In the genomic region with DNA sequence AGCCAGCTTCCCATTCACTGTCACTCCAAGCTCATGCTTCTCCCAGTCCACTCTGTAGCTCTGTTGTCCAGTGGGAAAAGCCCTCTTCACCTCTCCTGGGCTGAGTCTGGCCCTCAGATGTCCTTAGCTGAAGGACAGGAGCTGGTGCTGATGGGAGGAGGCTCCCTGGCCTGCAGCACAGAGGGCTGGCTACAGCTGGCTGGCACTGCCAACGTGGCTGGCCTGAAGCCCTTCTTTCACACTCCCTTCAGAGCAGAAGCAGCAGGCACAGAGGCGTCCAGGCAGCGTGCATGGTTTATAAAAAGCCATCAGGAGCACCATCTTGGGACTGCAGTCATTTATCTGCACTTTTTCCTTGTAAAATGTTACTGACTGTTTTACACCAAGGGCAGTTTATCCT, we compare ENCODE assay signal across 10 mouse cellular contexts. TPM values are rescaled to one million over a fixed set of nuclear protein-coding genes. Genes with fewer than 3 reads are reported as not detected.
DNase-seq lines count a peak whose midpoint lies in the region; ATAC-seq and TF ChIP-seq lines count a peak whose summit lies in the region.
"Had no signal": no experiment of that assay in that cellular context is flagged by ENCODE, and none has a peak within 500 bp of the region (broad histone marks: within the 10 kb centered on the region; RNA-seq: fewer than 3 reads in every experiment).

No protein-coding gene starts in this region.

- no peak for TF ChIP-seq CTCF in forebrain, postnatal 0 days (IDR thresholded peaks at IDR 0.05; ENCODE audit: low read depth)
- TF ChIP-seq CTCF in hindbrain, postnatal 0 days (IDR thresholded peaks at IDR 0.05; ENCODE audit: low read depth): no peak

- H3K4me3 ChIP-seq in kidney, embryonic 15.5 days (replicated peaks): no peak overlapping the region
- no peak overlapping the region for H3K4me3 ChIP-seq in forebrain, postnatal 0 days (ENCODE audit: low read depth, low read length)
- H3K4me3 ChIP-seq in hindbrain, postnatal 0 days (ENCODE audit: low read length): no peak overlapping the region
- H3K4me3 ChIP-seq in midbrain, embryonic 10.5 days: no peak overlapping the region
- H3K4me3 ChIP-seq: embryonic facial prominence, embryonic 12.5 days; midbrain, embryonic 12.5 days had no signal

- no peak overlapping the region for H3K27ac ChIP-seq in kidney, embryonic 15.5 days
- no peak overlapping the region for H3K27ac ChIP-seq in forebrain, postnatal 0 days (ENCODE audit: low read depth, low read length)
- no peak overlapping the region for H3K27ac ChIP-seq in hindbrain, postnatal 0 days
- H3K27ac ChIP-seq in midbrain, embryonic 10.5 days (replicated peaks): no peak overlapping the region
- H3K27ac ChIP-seq: embryonic facial prominence, embryonic 12.5 days; kidney, postnatal 0 days; midbrain, embryonic 12.5 days had no signal

- peak; percentile 26 to 36 for DNase-seq in kidney, adult 8-10 months
- peak; percentile 56 for DNase-seq in forebrain, postnatal 0 days
- DNase-seq in hindbrain, postnatal 0 days (ENCODE audit: low spot score): peak; percentile 46
- DNase-seq in right cerebral cortex, adult 18-20 months: peak; percentile 52
- DNase-seq in embryo, embryonic 11 days: no peak
- no peak for DNase-seq in midbrain, embryonic 10.5 days (ENCODE audit: low spot score)

- H3K9ac ChIP-seq in kidney, embryonic 15.5 days: no peak overlapping the region
- no peak overlapping the region for H3K9ac ChIP-seq in forebrain, postnatal 0 days
- no peak overlapping the region for H3K9ac ChIP-seq in hindbrain, postnatal 0 days (replicated peaks; ENCODE audit: low read length)
- H3K9ac ChIP-seq: embryonic facial prominence, embryonic 12.5 days; midbrain, embryonic 12.5 days had no signal

- no peaks in the 10 kb centered on the region for H3K36me3 ChIP-seq in kidney, embryonic 15.5 days
- H3K36me3 ChIP-seq in forebrain, postnatal 0 days (ENCODE audit: insufficient read depth): no peaks in the 10 kb centered on the region
- no peaks in the 10 kb centered on the region for H3K36me3 ChIP-seq in hindbrain, postnatal 0 days (ENCODE audit: insufficient read depth, low read length)
- no peaks in the 10 kb centered on the region for H3K36me3 ChIP-seq in midbrain, embryonic 10.5 days
- H3K36me3 ChIP-seq: embryonic facial prominence, embryonic 12.5 days; midbrain, embryonic 12.5 days had no signal

- WGBS in kidney, embryonic 15.5 days: 53% methylated on average over 3 of the region's 3 CpGs
- WGBS in forebrain, postnatal 0 days: 32% methylated on average over 3 of the region's 3 CpGs
- WGBS in hindbrain, postnatal 0 days: 19% methylated on average over 3 of the region's 3 CpGs
- 82% methylated on average over 3 of the region's 3 CpGs for WGBS in midbrain, embryonic 10.5 days

- no peak overlapping the region for H3K4me2 ChIP-seq in kidney, embryonic 15.5 days
- no peak overlapping the region for H3K4me2 ChIP-seq in forebrain, postnatal 0 days (ENCODE audit: low read depth)
- no peak overlapping the region for H3K4me2 ChIP-seq in hindbrain, postnatal 0 days (ENCODE audit: low read depth, low read length)
- H3K4me2 ChIP-seq: embryonic facial prominence, embryonic 12.5 days; midbrain, embryonic 12.5 days had no signal

- no peaks in the 10 kb centered on the region for H3K9me3 ChIP-seq in kidney, embryonic 15.5 days (replicated peaks)
- H3K9me3 ChIP-seq in forebrain, postnatal 0 days (ENCODE audit: low read length): no peaks in the 10 kb centered on the region
- no peaks in the 10 kb centered on the region for H3K9me3 ChIP-seq in hindbrain, postnatal 0 days (ENCODE audit: low read length)
- no peaks in the 10 kb centered on the region for H3K9me3 ChIP-seq in midbrain, embryonic 10.5 days (replicated peaks)
- H3K9me3 ChIP-seq: embryonic facial prominence, embryonic 12.5 days; midbrain, embryonic 12.5 days had no signal

- H3K4me1 ChIP-seq in kidney, embryonic 15.5 days: peaks cover 5% of the 10 kb centered on the region; the same call in 1 of the 2 replicates
- H3K4me1 ChIP-seq in forebrain, postnatal 0 days (ENCODE audit: insufficient read depth): no peaks in the 10 kb centered on the region
- H3K4me1 ChIP-seq in hindbrain, postnatal 0 days (ENCODE audit: insufficient read depth, low read length): 0 out of 2 replicates have a peak, but pooled peaks cover 2% of the 10 kb centered on the region
- H3K4me1 ChIP-seq in midbrain, embryonic 10.5 days: peaks cover 3% of the 10 kb centered on the region; the same call in 1 of the 2 replicates
- H3K4me1 ChIP-seq: embryonic facial prominence, embryonic 12.5 days; midbrain, embryonic 12.5 days had no signal

- no peak for ATAC-seq in kidney, embryonic 15.5 days (replicated peaks; ENCODE audit: low FRiP score)
- peak; percentile 82 for ATAC-seq in forebrain, postnatal 0 days
- 0 out of 2 replicates have a peak, but pooled peaks have one; percentile 51 for ATAC-seq in hindbrain, postnatal 0 days

- H3K27me3 ChIP-seq in kidney, embryonic 15.5 days: no peaks in the 10 kb centered on the region
- H3K27me3 ChIP-seq in forebrain, postnatal 0 days (ENCODE audit: insufficient read depth, low read length): no peaks in the 10 kb centered on the region
- no peaks in the 10 kb centered on the region for H3K27me3 ChIP-seq in hindbrain, postnatal 0 days (ENCODE audit: insufficient read depth, low read length)
- H3K27me3 ChIP-seq in midbrain, embryonic 10.5 days (ENCODE audit: low read depth, poor library complexity, severe bottlenecking): no peaks in the 10 kb centered on the region
- H3K27me3 ChIP-seq: embryonic facial prominence, embryonic 12.5 days; midbrain, embryonic 12.5 days had no signal

RNA-seq across cellular contexts. Expression of gene Olfm4, which starts 13.7 kb away (rescaled TPM):
- polyA plus RNA-seq in kidney, embryonic 15.5 days (2015; fragmentation: Nextera tagmentation; extraction: Ambion mirVana): 2.3 TPM in 2 replicates
- total RNA-seq in forebrain, postnatal 0 days (2014; rRNA removed): 1.7 and 2.5 TPM in 2 replicates
- 1.7 and 2.3 TPM in 2 replicates for polyA plus RNA-seq in forebrain, postnatal 0 days (2015; fragmentation: Nextera tagmentation; extraction: Ambion mirVana)
- 0.68 and 1.2 TPM in 2 replicates for total RNA-seq in hindbrain, postnatal 0 days (2014; rRNA removed)
- 1.2 and 1.5 TPM in 2 replicates for polyA plus RNA-seq in hindbrain, postnatal 0 days (2015; fragmentation: Nextera tagmentation; extraction: Ambion mirVana)
- polyA plus RNA-seq in midbrain, embryonic 10.5 days (2016; fragmentation: Nextera tagmentation; extraction: Ambion mirVana): 0.33 and 0.78 TPM in 2 replicates

Comparison
In these comparisons a context has a peak if more than half of its experiments do, and no peak if none do; other contexts are left out.
1. DNase-seq: peak in kidney, adult 8-10 months (2 of 2), forebrain, postnatal 0 days (single experiment), hindbrain, postnatal 0 days (single experiment) and right cerebral cortex, adult 18-20 months (single experiment); none in embryo, embryonic 11 days (single experiment) and midbrain, embryonic 10.5 days (single experiment).